Mouse (Mus musculus) kidney, adult 9 months (tissue): Measurements from ENCODE around the gene Nek1.
A peak's percentile ranks its signal among the peaks of the same experiment; 100 is the strongest.

Source experiments
- DNase-seq: peaks from one replicate; pipeline ENCODE4 v3.0.0; 2022

Nek1 gene

DNA sequence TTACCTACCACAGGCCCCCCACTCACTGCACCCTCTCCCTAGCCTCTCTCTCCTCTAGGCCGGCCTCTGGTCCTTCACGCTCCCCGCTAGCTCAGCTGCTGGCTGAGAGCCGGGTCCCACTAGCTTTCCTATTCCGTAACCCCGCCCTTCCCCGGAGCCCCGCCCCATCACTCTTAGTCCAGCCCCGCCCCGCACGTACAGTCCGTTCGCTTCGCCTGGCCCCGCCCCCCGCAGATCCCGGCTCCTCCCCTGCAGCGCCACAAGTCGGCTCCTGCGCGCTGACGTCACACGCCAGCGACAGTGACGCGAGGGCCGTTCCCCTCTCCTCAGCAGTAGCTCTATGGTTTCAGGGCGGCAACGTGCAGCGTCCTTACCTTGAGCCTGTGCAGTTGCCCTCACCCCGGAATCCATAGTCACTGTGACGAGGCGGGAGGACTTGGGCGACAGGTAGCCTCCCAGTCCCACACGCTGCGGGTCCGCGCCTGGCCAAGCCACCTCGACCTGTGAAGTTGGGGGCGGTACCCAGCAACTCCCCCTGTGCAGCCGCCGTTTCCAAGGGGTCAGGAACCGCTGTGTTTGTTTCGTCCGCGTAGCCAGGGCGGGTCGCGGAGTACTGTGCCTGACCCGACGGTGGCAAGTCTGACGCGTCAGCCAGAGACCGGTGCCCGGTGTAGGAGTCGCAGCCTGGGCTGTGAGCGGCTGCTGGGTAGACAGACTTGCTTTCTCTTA, at the start of gene Nek1:
Gene Nek1 (plus strand): TSS at position 286 of the 729 bp plus-strand sequence.
- DNase-seq: peak; percentile 97

GRCm38 (mm10) chr8:60947503-60947902, 45.5 kb upstream of the Nek1 start:
- DNase-seq: peak; percentile 48

DNA sequence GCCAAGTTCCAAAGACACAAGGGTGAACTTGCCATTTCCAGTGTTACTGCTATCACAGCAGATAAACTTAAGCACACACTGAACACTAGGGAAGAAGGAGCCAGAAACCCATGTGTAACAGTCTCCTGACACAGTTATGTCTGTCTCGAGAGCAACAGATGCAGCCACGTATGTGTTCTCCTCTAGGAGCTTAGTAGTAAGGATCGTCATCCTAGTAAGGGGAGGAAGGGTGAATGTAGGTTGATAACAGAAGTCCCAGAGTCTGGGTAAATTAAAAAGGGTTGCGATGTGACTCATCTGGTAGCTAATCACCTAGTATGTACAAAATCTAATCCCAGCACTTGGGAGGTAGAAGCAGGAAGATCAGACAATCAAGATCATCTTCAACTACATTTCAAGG, 43.1 kb upstream of the Nek1 start:
- no peak for DNase-seq

- DNase-seq: no peak
These were observed 41.7 kb upstream of the Nek1 start for GRCm38 (mm10) chr8:60951271-60951670.

DNA sequence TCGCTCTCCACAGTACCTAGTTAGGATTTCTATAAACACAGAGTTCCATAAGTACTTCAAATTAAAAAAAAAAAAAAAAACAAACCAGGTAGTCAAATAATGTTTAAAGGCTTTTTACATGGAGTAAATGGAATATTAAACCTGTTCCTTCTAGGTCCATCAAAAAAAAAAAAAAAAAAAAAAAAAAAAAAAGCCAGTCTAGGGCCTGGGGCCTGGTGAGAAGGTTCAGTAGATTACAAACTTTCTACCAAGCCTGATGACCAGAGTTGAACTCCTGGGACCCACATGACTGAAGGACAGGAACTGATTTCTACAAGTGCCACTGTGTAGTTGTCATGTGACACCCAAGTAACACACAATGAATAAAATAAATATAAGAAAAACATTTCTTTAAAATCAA, 41.2 kb upstream of the Nek1 start:
- DNase-seq: no peak

- DNase-seq: no peak
These were observed 40.2 kb upstream of the Nek1 start for GRCm38 (mm10) chr8:60952803-60953202.

DNA sequence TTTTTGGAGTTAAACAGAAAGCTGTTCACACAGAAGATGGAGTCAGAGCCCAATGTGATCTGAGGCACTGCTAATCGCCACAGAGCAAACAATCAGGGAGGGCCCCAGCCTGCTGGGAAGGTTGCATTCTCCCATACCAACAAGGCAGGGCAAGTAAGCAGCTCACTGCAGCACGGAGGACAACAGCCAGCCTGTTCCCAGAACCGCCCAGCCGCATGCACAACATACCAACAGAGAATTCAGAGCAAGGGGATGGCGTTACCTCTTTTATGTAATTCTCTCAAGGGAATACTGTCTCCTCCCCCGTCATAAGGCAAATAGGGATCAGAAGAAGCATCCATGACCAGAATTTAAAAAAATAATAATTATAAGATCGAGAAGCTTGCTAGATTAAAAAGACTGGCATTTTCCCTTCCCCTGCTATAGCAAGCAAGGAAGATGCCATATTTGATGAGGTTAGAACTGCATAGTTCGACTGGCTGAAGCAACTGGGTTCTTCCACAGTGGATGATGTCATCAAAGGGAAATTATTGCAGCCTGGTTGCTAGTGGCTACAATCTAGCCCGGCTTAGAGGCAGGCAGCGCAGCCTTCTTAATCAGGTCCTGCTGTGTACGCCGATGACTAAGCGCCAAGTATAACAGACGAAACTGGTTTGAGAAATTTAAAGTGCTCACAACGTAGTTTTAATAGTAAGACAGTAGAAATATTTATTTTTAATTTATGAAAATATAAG, 38.5 kb upstream of the Nek1 start:
- peak; percentile 62 for DNase-seq

DNA sequence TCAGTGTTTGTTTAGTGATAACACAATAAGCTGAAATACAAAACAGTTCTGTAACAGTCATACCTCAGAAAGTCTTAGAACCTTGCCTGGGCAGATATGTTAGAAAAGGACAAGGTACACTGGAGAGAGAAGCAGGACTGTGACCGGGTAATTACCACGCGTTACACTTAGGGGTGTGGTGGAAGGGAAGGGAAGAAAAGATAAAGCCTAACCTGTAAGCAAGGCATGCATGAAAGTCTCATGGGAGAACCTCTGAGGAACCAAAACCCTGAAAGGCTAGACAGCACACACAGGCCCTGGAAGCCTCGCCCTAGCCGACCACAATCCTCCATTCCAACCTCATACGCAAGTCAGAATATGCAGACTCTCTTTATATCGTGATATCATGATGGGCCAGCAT, 36.1 kb upstream of the Nek1 start:
- no peak for DNase-seq

GRCm38 (mm10) chr8:60962763-60963162, 30.2 kb upstream of the Nek1 start:
- no peak for DNase-seq

- DNase-seq: no peak
These were observed 29.1 kb upstream of the Nek1 start for GRCm38 (mm10) chr8:60963931-60964330.

DNA sequence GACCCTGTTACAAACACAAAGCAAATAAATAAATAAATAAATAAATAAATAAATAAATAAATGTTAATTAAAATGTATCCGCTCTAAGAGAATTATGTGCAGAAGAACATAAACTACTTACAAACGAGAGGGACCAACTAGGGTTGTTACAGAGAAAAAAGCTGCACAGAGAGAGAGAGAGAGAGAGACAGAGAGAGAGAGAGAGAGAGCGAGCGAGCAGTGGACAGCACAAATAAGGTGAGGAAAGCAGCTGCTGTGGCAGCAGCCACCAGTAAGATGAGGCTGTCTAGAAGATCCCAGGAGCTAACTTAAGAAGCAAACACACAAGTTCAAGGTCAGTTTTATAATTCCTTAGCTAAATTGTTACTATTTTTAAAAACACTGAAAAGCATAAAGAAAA, 28.5 kb upstream of the Nek1 start:
- no peak for DNase-seq

DNA sequence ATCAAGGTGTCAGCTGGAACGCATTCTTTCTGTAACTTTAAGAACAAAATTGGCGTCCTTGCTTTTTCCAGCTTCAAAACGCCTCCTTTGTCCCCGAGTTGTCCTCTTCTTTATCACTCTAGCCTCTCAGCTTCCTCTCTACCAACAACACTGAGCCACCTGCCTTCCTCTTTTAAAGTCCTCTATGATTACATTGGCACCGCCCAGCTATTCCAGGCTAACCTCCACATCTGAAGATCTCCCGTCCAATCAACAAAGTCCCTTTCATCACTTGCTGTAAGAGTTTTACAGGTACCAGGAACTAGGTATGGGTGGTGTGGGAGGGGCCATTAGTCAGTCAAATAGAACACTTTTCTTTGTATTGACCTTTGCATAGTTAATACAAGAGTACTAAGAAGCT, 27.7 kb upstream of the Nek1 start:
- DNase-seq: no peak

DNA sequence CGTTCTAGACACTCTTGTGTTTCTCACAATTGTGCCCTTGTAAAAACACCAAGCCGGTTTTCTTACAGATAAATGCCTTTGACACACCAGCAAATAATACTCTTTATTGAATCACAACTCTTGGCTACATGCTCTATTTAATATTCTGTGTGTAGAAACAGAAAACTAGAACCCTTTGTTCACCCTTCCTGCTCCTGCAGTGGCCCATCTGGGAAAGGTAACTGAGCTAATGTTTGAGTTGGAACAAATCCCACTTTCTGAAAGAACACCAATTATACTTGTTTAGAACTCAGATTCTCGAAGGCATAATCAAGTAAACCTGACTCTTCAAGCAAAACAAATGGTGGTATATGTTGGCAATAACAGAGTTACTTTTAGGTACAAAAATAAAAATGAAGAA, 27.3 kb upstream of the Nek1 start:
- no peak for DNase-seq

DNA sequence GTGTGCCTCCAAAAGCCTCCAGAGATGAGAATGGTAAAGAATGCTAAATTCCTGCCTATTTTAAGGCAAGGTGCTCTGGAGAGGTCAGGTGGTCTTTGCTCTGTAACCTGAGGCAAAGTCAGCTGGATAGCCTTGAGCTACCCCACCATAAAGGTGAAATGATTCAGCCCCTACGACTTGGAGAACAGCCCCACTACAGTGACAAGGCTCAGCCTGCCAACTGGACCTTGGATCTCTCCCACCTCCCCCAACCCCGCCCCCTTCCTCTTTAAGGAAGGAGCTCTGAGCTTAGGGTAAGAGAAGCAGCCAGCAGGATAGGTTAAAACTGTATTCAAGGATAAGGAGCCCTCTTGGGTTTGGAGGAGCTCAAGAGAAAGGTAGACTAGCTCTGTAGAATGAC, 23.9 kb upstream of the Nek1 start:
- no peak for DNase-seq

- peak; percentile 49 for DNase-seq
These were observed 21.2 kb upstream of the Nek1 start for GRCm38 (mm10) chr8:60971808-60972207.

DNA sequence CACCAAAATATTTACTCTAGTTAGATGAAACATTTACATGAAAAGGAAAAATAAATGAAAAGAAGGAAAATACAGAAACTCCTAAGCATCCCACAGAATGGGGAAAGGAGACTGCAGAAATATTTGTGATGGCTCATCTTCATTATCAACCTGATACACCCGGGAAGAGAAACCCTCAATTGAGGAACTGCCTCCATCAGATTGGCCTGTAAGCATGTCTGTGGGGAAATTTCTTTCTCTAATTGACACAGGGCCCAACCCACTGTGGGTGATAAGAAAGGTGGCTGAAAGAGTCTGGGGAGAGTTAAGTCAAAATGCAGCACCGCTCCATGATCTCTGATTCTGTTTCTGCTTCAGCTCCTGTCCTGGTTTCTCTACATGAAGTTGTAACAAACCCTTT, 19.5 kb upstream of the Nek1 start:
- DNase-seq: no peak

- no peak for DNase-seq
These were observed 18.2 kb upstream of the Nek1 start for GRCm38 (mm10) chr8:60974837-60975236.

- no peak for DNase-seq
These were observed 16.2 kb upstream of the Nek1 start for GRCm38 (mm10) chr8:60976818-60977217.

DNA sequence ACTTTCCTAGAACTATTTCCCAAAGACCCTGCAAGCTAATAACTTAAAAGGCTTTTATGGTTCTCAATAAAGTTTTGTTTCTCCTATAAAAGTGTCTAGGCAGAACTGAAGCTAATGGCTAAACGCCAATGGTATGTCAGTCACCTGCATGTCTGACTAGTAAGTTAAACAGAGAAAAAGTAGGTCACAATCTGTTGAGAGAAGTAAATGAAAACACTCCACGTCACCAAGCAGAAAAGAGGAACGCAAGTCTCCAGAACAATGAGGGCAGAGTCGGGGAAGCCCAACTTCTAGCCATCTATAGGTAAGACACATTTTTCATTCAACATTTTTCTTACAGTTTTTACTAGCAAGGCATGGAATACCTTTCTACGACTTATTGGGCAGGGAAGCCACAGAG, 14.5 kb upstream of the Nek1 start:
- DNase-seq: no peak

DNA sequence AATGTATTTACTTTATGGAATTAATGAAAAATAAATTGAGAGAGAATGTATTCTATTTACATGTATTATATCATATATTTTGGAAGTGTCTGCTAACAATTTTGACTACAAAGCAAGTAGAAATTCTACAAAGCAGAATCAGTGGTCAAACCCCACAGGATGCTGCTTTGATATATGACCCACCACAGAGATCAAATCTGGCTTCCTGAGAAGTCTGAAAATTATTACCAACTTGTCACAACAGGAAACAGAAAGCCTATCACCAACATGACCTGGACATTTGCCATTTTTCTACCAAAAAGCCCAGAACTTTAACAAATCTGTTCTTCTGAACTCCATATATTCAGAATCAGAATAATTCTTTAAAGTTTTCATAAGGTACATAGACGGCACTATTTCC, 11.6 kb upstream of the Nek1 start:
- no peak for DNase-seq

DNA sequence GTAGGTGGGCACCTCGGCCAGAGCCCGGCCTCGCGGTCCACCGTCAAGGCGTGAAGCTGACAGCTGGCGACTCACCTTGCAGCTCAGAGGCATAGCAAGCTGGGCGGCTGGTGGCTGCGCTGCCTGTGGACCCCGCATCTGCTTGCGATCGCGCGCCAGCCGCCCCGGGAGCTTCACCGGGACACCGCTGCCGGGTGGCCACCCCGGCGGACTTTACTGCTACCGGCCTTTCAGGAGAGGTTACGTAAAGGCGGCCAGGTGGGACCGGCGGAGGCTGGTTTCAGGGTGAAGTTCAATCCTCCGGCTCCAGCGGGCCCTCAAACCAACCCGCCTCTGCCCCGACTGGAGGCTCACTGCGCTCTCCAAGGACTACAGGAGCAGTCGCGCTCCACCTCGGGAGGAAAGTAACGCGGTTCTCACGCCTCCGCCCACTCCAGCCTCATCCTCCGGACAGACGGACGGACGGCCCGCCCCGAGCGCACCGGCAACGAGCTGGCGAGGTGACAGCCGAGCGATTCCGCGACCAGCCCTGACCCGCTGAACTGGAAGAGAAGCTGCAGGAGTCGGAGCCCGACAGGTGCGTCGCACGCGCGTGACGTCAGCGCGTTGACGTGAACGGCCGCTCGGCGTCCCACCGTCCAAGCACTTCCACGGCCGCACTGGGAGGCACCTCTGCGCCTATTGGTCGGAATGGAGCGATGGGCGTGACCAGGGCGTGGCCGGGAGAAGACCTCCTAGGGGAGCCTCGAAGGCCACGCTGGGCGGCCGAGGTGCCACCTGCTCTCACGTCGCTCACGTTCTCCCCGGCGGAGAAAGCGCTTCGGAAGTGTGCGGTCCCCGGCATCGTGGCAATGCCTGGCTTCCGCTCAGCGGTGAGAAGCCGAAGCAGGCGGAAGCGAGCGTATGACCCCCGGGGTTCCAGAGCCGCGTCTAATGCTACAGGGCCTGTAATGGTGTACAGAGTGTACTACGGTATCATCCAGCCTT, 10.0 kb upstream of the Nek1 start, which contains the start of gene Clcn3:
Gene Clcn3 (minus strand): TSS at position 600 of the 987 bp plus-strand sequence.
- DNase-seq: peak; percentile 98

GRCm38 (mm10) chr8:60983688-60984079, 9.3 kb upstream of the Nek1 start:
- DNase-seq: peak; percentile 89
